Mouse (Mus musculus) E14TG2a.4 (cell line): ENCODE results near the gene Nr4a2.

Experiments used
- CTCF ChIP-seq: conservative IDR thresholded peaks from 2 replicates; pipeline ENCODE4 v1.5.1; 2014; ENCODE audit warnings: low read length
- NANOG ChIP-seq: IDR thresholded peaks from 2 replicates; pipeline ENCODE4 v1.6.1; 2014; ENCODE audit warnings: borderline replicate concordance, low read length, mixed read lengths
- POU5F1 ChIP-seq: IDR thresholded peaks from 2 replicates; pipeline ENCODE4 v1.6.1; 2014; ENCODE audit warnings: low read length, borderline replicate concordance

- no peak for TF ChIP-seq CTCF
- no peak for TF ChIP-seq POU5F1
- TF ChIP-seq NANOG, result no peak
Measured at GRCm38 (mm10) chr2:57102856-57103844, 20.7 kb downstream of the Nr4a2 start.
